Mouse (Mus musculus): ENCODE data around the gene Fam129b. TPM values are rescaled to one million over a fixed set of nuclear protein-coding genes. Genes with fewer than 3 reads are reported as not detected.

Fam129b gene
- polyA plus RNA-seq, 1 experiment from 2014 or later: 25.3 TPM

DNA sequence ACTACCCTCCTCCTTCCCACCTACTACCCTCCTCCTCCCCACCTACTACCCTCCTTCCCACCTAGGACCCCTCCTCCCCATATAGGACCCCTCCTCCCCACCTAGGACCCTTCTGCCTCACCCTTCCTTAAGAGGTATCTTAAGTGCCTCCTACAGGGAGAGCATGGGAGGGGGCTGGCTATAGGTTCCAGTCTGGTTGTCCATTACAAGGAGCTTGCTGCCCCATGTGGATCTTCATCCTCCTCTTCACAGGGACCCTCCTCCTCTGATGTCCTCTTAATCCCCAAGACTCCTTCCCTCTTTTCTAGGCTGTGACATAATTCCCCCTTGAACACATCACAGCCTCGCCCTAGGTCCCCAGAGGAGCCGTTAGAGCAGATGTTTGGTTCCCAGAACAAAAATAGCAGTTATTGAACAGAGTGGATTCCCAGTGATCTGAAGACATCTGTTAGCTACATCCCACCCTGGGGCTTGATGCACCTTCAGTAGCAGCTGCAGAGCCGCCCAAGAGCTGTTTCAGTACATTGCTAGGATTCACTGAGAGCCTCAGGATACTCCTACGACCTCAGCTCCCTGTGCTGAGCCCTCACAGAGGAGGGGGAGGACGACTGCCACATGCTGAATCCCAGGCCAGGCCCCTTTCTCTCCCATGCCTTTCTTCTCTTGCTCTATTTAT, 20.0 kb upstream of the Fam129b start:
- no peak for ATAC-seq
- no peak overlapping the region for H3K9ac ChIP-seq (ENCODE audit: low read depth, low read length)
- WGBS: 41% methylated on average over 5 of the region's 5 CpGs

DNA sequence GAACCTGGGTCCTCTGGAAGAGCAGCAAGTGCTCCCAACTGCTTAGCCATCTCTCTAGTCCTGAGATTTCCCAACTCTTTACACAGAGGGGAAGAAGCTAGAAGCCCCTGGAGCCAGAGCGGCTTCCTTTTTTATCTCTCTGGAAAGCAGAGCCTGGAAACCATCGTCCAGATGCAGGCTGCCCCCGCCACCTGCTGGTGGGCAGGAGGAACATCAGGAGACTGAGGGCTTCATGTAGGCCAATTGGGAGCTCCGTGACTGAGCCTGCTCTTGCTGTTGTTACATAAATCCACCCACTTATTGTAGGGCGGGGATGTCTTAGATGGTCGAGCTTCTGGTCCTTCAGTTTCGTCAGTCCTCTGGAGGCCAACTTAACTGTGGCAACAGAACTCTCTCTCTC, 18.3 kb upstream of the Fam129b start:
- Histone ChIP-seq H3K36me3 (ENCODE audit: control insufficient read depth, insufficient read depth, low read length) (no peaks in the 10 kb centered on the region), H3K4me2 (ENCODE audit: low read length) (no peak overlapping the region), H3K4me3 (ENCODE audit: low read depth, low read length) (no peak overlapping the region), H3K9ac (ENCODE audit: low read depth, low read length) (no peak overlapping the region), H3K27ac (ENCODE audit: low read length) (no peak overlapping the region), H3K9me3 (replicated peaks; ENCODE audit: control insufficient read depth, low read length, poor library complexity, severe bottlenecking) (no peaks in the 10 kb centered on the region), H3K27me3 (ENCODE audit: control insufficient read depth, insufficient read depth, low read depth, low read length) (no peaks in the 10 kb centered on the region), H3K4me1 (ENCODE audit: control insufficient read depth, insufficient read depth, low read length) (no peaks in the 10 kb centered on the region)
- under 1% methylated on average over 7 of the region's 7 CpGs for WGBS
- ATAC-seq: peak; percentile 46; the same call in 1 of the 2 replicates

More for the DNA sequence above, 20.0 kb upstream of the Fam129b start:
- Histone ChIP-seq H3K36me3 (ENCODE audit: control insufficient read depth, insufficient read depth, low read length) (no peaks in the 10 kb centered on the region), H3K4me1 (ENCODE audit: control insufficient read depth, insufficient read depth, low read length) (no peaks in the 10 kb centered on the region), H3K9me3 (replicated peaks; ENCODE audit: control insufficient read depth, low read length, poor library complexity, severe bottlenecking) (no peaks in the 10 kb centered on the region), H3K27me3 (ENCODE audit: control insufficient read depth, insufficient read depth, low read depth, low read length) (0 out of 2 replicates have a peak, but pooled peaks cover 2% of the 10 kb centered on the region), H3K4me3 (ENCODE audit: low read depth, low read length) (no peak overlapping the region), H3K4me2 (ENCODE audit: low read length) (no peak overlapping the region), H3K27ac (ENCODE audit: low read length) (no peak overlapping the region)

DNA sequence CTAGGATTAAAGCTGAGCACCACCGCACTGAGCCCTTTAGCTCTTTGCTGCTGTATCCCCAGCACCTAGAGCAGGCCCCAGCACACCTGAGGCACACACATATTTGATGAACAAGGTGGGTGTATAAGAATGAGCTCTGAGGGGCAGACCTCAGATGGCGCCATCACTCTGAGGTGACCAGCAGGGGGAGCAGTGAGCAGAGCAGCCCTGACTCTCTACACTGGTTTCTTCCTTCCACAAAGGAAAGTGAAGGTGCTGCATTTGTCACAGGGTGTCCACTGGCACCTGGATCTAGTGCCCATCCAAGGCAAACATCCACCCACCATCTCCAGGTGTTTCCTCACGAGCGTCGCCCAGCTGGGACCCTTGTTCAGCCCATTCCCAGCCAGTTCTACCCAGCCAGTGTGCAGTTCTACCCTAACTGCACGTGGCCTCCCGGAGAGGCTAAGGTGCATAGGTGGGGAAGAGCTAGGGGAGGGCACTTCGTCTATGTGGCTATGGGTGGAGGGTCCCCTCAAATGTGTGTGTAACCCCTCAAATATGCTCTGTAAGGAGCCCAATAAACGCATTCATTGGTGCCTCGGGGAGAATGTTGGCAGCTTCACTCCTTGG, 16.8 kb upstream of the Fam129b start:
- H3K4me2 ChIP-seq (ENCODE audit: low read length): no peak overlapping the region
- H3K27ac ChIP-seq (ENCODE audit: low read length): no peak overlapping the region
- no peaks in the 10 kb centered on the region for H3K36me3 ChIP-seq (ENCODE audit: control insufficient read depth, insufficient read depth, low read length)
- H3K27me3 ChIP-seq (ENCODE audit: control insufficient read depth, insufficient read depth, low read depth, low read length): no peaks in the 10 kb centered on the region
- H3K9ac ChIP-seq (ENCODE audit: low read depth, low read length): no peak overlapping the region
- no peaks in the 10 kb centered on the region for H3K4me1 ChIP-seq (ENCODE audit: control insufficient read depth, insufficient read depth, low read length)
- WGBS: 47% methylated on average over 10 of the region's 10 CpGs
- H3K9me3 ChIP-seq (replicated peaks; ENCODE audit: control insufficient read depth, low read length, poor library complexity, severe bottlenecking): no peaks in the 10 kb centered on the region
- ATAC-seq: 0 out of 2 replicates have a peak, but pooled peaks have one; percentile 32
- H3K4me3 ChIP-seq (ENCODE audit: low read depth, low read length): no peak overlapping the region

DNA sequence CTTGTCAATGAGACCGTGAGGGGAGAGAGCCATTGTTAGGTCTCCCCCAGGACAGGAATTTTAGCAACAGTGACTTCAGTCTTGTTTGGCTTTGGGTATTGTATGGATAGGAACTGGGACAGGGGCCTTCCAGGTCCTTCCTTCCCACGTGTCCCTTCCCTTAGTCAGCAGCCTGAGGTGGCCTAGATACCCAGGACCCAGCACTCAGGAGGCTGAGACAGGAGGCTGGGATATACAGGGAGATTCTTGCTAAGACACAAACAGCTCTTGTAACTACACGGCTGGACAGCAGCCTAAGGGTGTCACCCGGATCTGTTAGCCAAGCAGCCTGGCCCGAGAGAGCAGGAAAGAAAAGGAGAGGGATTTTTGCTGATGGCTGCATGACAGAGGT, 16.3 kb upstream of the Fam129b start:
- no peaks in the 10 kb centered on the region for H3K4me1 ChIP-seq (ENCODE audit: control insufficient read depth, insufficient read depth, low read length)
- ATAC-seq: no peak
- H3K27ac ChIP-seq (ENCODE audit: low read length): no peak overlapping the region
- H3K36me3 ChIP-seq (ENCODE audit: control insufficient read depth, insufficient read depth, low read length): no peaks in the 10 kb centered on the region
- no peak overlapping the region for H3K4me2 ChIP-seq (ENCODE audit: low read length)
- H3K4me3 ChIP-seq (ENCODE audit: low read depth, low read length): no peak overlapping the region
- H3K27me3 ChIP-seq (ENCODE audit: control insufficient read depth, insufficient read depth, low read depth, low read length): no peaks in the 10 kb centered on the region
- H3K9me3 ChIP-seq (replicated peaks; ENCODE audit: control insufficient read depth, low read length, poor library complexity, severe bottlenecking): no peaks in the 10 kb centered on the region
- WGBS: 76% methylated on average over 5 of the region's 5 CpGs
- H3K9ac ChIP-seq (ENCODE audit: low read depth, low read length): no peak overlapping the region

DNA sequence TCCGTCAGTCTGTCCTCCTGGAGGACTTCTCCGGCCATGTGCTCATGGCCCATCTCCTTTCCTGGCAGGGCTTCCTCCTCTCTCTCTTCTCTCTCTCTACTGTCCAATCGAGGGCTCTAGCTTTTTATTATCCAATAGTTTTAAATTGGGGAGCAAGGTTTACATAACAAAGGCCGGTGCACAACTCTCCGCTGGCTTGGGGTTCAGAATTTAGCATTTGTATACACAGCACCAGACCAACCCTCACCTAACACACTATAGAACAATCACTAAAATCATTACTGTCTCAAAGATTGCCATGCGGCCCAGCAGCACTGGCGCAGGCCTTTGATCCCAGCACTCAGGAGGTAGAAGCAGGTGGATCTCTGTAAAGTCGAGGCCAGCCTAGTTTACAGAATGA, 15.1 kb upstream of the Fam129b start:
- Histone ChIP-seq H3K4me3 (ENCODE audit: low read depth, low read length) (no peak overlapping the region), H3K36me3 (ENCODE audit: control insufficient read depth, insufficient read depth, low read length) (no peaks in the 10 kb centered on the region), H3K27ac (ENCODE audit: low read length) (no peak overlapping the region), H3K27me3 (ENCODE audit: control insufficient read depth, insufficient read depth, low read depth, low read length) (no peaks in the 10 kb centered on the region), H3K9ac (ENCODE audit: low read depth, low read length) (no peak overlapping the region), H3K4me1 (ENCODE audit: control insufficient read depth, insufficient read depth, low read length) (no peaks in the 10 kb centered on the region), H3K9me3 (replicated peaks; ENCODE audit: control insufficient read depth, low read length, poor library complexity, severe bottlenecking) (no peaks in the 10 kb centered on the region), H3K4me2 (ENCODE audit: low read length) (no peak overlapping the region)
- ATAC-seq: no peak
- 75% methylated on average over 8 of the region's 8 CpGs for WGBS

DNA sequence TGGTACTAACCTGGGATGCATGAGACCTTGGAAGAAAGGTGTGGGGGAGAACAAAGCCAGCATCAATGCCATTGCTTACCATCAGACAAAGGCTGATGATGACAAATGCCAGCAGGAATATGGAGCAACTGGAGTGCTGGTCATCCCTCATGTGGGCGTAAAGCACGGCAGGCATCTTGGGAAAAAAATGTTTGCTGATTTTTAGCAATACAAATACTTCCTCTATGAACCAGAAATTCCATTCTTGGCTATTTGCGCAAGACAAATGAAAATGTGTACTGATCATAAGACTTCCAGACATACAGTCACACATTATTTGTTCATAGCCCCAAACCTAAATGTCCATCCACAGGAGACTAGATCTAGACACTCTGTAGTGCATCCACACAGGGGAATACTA, 12.6 kb upstream of the Fam129b start:
- H3K27me3 ChIP-seq (ENCODE audit: control insufficient read depth, insufficient read depth, low read depth, low read length): no peaks in the 10 kb centered on the region
- WGBS: 92% methylated on average over 3 of the region's 3 CpGs
- no peak overlapping the region for H3K4me2 ChIP-seq (ENCODE audit: low read length)
- no peak for ATAC-seq
- no peaks in the 10 kb centered on the region for H3K4me1 ChIP-seq (ENCODE audit: control insufficient read depth, insufficient read depth, low read length)
- no peak overlapping the region for H3K9ac ChIP-seq (ENCODE audit: low read depth, low read length)
- no peak overlapping the region for H3K4me3 ChIP-seq (ENCODE audit: low read depth, low read length)
- no peaks in the 10 kb centered on the region for H3K36me3 ChIP-seq (ENCODE audit: control insufficient read depth, insufficient read depth, low read length)
- H3K27ac ChIP-seq (ENCODE audit: low read length): no peak overlapping the region
- no peaks in the 10 kb centered on the region for H3K9me3 ChIP-seq (replicated peaks; ENCODE audit: control insufficient read depth, low read length, poor library complexity, severe bottlenecking)

DNA sequence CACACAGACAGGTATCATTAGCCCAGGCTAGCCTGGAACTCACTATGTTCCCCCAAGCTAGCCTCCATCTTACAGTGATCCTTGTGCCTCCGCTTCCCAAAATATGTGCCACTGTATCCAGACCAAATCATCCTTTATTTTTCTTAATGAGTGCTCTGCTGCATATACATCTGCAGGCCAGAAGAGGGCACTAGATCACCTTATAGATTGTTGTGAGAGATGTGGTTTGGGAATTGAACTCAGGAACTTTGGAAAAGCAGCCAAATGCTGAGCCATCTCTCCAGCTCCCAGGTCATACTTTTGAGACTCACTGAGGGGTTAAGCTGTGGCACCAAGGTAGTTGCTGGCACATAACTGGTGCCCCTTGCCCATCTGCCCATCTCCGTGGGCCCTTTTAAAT, 11.2 kb upstream of the Fam129b start:
- H3K4me1 ChIP-seq (ENCODE audit: control insufficient read depth, insufficient read depth, low read length): no peaks in the 10 kb centered on the region; the same call in 1 of the 2 replicates
- H3K9ac ChIP-seq (ENCODE audit: low read depth, low read length): no peak overlapping the region
- H3K4me2 ChIP-seq (ENCODE audit: low read length): no peak overlapping the region
- H3K4me3 ChIP-seq (ENCODE audit: low read depth, low read length): no peak overlapping the region
- 63% methylated on average over 2 of the region's 2 CpGs for WGBS
- no peak overlapping the region for H3K27ac ChIP-seq (ENCODE audit: low read length)
- no peaks in the 10 kb centered on the region for H3K9me3 ChIP-seq (replicated peaks; ENCODE audit: control insufficient read depth, low read length, poor library complexity, severe bottlenecking)
- no peak for ATAC-seq
- no peaks in the 10 kb centered on the region for H3K36me3 ChIP-seq (ENCODE audit: control insufficient read depth, insufficient read depth, low read length)
- H3K27me3 ChIP-seq (ENCODE audit: control insufficient read depth, insufficient read depth, low read depth, low read length): no peaks in the 10 kb centered on the region

DNA sequence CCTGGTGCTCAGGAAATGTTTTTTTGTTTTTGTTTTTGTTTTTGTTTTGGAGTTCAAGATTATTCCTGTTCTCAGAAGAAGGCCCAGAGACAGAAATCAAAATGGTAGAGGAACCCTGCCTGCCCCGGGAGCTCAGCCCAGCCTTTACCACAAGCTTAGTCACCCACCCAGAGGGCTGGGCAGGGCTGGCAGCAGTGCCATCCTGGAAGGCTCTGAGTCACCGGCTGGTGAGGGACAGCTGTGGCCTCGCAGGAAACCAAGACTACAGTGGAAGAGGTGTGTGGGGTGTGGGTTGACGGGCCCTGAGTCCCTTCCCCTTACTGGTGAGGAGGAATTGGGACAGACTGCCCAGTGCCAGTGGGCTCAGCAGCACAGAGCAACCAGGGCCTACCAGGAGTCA, 8.6 kb upstream of the Fam129b start:
- Histone ChIP-seq H3K4me3 (ENCODE audit: low read depth, low read length) (no peak overlapping the region), H3K9me3 (replicated peaks; ENCODE audit: control insufficient read depth, low read length, poor library complexity, severe bottlenecking) (no peaks in the 10 kb centered on the region), H3K36me3 (ENCODE audit: control insufficient read depth, insufficient read depth, low read length) (no peaks in the 10 kb centered on the region), H3K9ac (ENCODE audit: low read depth, low read length) (no peak overlapping the region), H3K4me2 (ENCODE audit: low read length) (no peak overlapping the region), H3K4me1 (ENCODE audit: control insufficient read depth, insufficient read depth, low read length) (no peaks in the 10 kb centered on the region; the same call in 1 of the 2 replicates), H3K27me3 (ENCODE audit: control insufficient read depth, insufficient read depth, low read depth, low read length) (no peaks in the 10 kb centered on the region), H3K27ac (ENCODE audit: low read length) (no peak overlapping the region)
- 79% methylated on average over 4 of the region's 4 CpGs for WGBS
- no peak for ATAC-seq

DNA sequence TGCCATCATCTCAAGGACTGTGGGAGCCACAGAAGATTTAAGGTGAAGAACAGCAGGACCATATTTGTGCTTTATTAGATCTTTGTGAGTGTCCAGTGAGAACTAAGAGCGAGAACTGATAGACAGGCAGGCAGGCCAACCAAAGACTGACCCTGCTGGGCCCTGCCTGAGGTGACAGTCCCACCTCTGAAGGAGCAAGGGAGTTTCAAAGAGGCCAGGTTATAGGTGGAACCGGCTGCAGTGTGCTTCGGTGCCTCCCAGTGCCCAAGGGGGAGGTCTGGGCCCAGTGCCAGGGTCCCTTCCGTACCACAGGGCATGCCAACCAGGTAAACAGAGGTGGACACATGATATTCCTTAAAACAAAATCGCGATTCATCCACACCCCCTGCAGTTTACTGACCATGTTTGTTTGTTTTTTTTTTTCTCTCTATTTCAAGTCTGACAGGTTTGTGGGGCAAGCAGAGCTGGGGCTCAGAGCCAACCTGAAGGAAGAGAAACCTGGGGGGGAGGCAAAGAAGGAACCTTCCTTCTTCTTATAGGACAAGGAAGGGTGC, 6.1 kb upstream of the Fam129b start:
- H3K27ac ChIP-seq (ENCODE audit: low read length): no peak overlapping the region
- H3K9me3 ChIP-seq (replicated peaks; ENCODE audit: control insufficient read depth, low read length, poor library complexity, severe bottlenecking): no peaks in the 10 kb centered on the region
- no peaks in the 10 kb centered on the region for H3K27me3 ChIP-seq (ENCODE audit: control insufficient read depth, insufficient read depth, low read depth, low read length)
- peaks cover 9% of the 10 kb centered on the region for H3K4me1 ChIP-seq (ENCODE audit: control insufficient read depth, insufficient read depth, low read length)
- no peak overlapping the region for H3K9ac ChIP-seq (ENCODE audit: low read depth, low read length)
- H3K4me2 ChIP-seq (ENCODE audit: low read length): no peak overlapping the region
- H3K4me3 ChIP-seq (ENCODE audit: low read depth, low read length): no peak overlapping the region
- WGBS: 70% methylated on average over 6 of the region's 6 CpGs
- no peak for ATAC-seq
- no peaks in the 10 kb centered on the region for H3K36me3 ChIP-seq (ENCODE audit: control insufficient read depth, insufficient read depth, low read length)
